Mouse (Mus musculus): ENCODE results near the gene Cfap52.

Gene Cfap52

DNA sequence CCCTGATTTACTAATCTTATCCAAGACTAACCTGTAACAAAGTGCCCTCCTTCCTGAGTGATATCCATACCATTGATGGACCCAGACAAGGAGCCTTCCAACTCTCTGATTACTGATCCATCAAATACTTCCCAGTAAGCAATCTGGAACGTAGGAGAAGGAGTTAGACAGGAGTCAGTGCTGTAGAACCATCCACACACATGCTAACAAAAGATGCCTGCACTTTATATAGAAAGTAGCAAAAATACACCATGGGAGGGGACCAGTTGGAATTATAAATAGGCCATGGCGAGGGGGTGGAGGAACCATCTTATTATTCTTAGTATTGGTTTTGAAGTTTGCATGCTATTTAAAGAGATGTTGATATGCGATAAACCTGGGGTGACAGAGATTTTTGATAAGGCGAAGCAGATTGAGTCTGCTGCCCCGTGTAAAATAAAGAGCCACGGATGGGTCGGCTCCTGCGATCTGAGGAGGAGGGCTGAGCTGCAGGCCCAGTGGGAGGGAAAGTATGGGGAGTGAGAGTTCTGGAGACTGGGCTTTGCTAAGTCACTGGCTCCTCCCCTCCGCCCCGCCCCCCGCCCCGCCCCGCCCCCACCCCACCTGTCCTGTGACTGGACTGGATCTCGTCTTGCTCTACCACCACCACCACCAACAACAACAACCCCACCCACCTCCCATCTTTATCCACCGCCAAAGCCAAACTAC is 38.9 kb downstream of the Cfap52 start:
- DNase-seq (ENCODE audit: low spot score in 2 of 2): no peak

DNA sequence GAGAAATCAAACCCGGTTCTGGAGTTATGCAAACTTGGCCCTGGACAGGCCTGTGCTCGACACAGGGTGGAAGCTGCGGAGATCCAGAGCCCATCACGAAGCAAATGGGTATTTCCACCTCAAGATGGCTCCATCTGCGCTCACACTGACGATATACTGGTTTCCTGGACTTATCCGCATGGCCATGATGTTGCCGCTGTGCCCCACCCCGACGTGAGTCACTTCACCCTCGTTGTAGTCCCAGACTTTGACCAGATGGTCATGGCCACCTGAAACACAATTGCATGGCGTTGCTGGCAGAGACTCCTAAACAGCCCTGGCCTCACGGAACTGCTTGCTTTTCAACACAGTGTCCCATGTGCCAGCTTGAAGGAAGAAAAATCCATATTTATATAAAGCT is 40.5 kb downstream of the Cfap52 start:
- no peak for DNase-seq (ENCODE audit: low spot score in 2 of 2)

DNA sequence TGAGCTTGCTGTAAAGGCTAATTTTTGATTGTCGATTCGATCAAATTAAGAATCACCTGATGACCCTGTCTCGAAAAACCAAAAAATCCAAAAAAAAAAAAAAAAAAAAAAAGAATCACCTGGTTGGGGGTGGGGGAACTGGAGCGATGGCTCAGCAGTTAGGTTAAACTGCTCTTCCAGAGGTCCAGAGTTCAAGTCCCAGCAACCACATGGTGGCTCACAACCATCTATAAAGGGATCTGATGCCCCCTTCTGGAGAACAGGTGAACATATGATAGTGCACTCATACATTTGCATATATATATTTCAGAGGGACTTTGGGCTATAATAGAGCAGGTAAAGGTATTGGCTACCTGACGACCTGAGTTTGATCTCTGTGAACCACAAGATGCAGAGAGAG is 41.7 kb downstream of the Cfap52 start:
- DNase-seq (ENCODE audit: low spot score in 2 of 2): no peak

DNA sequence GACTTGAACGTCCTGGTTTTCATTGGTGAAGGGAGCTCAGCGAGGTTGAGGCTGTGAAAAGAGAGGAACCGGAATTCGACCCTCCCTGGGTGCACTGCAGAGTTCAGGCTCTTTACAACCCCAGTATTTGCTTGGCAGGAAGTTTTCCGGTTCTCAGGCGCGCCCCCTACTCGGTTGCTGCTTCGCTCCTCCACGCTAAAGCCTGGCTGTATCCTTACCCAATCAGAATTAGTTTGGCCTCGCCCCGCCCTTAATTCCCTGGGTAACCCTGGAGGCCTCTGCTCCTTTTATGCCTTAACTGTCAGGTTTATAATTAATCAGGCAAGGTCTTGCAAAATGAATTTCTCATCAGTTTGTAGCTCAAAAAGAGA is 42.7 kb downstream of the Cfap52 start:
- peak; percentile 68 to 75 for DNase-seq (ENCODE audit: low spot score in 2 of 2)

DNA sequence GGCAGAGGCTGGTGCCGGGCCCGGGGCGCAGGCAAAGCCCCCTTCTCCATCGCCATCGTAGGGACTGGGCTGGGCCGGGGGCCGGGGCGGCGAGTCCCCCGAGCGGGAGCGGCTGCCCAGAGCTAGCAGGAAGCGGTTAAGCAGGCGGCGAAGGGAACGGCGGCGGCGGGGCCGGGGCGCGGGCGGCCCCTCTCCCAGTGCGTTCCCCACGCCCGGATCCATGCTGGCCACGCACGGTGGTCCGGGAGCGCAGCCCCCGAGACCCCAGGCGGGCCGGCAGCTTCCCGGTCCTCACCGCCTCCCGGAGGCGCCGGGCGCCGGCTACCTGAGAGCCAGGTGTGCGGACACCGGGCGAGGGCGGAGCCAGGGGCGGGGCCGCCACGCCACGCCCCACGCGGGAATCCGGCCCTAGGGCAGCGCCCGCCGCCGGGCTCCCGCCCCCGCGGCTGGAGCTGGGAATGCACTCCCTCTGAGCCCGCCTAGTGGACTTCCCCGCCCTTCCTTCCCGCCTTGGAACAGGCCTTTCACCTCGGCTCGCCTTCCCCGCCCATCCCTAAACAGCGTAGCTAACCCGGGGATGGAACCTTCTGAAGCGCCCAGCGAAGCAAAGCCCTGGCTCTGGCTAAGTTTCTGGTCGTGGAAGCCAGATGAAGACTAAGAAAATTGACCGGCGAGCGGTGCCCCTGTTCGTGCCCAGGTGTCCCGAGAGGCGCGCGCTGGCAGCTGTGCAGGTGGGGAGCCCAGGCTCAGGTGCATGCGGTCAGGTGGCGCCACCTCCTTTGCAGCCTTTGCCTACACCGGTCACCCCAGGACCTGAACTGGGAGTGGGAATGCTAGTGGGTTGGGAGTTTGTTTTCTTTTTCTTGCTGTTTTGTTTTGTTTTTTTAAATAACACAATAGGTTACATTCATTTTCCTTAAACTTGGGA is 43.4 kb downstream of the Cfap52 start, which contains the start of gene Usp43:
Gene Usp43, minus strand, starts transcription at position 327 of the 928 bp plus-strand sequence.
- peak; percentile 70 to 74 for DNase-seq (ENCODE audit: low spot score in 2 of 2)

DNA sequence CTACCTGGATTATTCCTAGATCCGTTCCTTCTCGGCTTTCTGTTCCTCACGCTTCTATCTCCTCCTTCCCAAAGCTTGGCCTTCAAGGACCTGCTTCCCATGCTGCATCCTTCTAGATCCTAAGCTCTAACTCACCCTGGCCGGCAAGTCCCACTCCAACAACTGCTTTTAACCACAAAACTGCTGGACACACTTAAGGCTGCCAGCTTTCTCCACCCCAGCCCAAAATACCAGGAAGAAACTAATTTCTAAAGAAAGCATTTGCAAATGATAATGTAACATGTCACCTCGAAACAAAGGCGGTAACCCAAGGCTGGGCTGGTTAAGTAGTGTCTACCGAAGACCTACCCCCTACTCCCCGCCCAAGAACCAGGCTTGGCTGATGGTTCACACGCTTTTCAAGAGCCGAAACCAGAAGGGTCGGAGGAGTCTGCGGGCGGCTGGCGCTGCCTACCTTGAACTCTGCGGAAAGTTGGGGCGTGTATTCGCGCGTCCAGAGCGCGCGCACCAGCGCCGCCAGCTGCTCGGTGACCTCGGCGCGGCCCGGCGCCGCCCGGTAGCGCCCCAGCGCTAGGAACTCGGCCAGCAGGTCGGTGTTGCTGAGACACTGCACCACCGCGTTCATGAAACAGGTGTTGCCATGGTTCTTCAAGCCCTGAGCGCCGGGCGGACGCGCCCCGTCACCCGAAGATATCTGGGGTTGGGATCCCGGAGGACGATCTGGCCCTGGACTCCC is 44.2 kb downstream of the Cfap52 start:
- peak in 1 of 2 experiments; percentile 36 for DNase-seq (ENCODE audit: low spot score in 2 of 2)

DNA sequence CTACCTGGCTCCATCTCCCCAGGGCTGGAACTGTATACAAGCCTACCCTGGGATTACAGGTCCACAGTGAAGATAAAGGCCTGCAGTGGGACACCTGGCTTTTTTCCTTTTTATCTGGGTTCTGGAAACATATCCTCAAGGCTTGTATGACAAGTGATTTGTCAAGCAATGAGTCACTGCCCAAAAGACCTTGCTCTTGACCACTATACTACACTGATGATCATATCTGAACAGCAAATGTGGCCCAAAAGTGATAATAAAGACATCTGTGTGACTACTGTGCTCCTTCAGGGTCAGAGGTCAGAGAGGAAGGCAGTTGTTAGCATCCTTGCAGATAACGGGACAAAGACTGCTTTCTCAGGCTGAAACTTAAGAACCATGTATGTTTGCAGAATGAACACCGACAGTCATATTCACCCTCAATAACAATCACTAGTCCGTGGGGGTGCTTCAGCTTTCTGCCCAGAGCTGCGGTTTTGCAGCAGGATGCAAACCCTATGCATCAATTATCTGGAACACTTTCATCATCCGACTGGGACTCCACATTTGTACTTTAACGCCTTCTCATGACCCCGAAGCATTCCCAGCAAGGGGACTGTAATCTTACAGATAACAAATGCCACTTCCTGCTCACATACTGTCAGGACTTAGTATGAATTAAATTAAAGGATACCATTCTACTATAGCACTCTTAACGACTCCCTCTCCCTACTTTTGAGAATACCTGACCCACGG is 45.1 kb downstream of the Cfap52 start:
- DNase-seq (ENCODE audit: low spot score in 2 of 2): no peak

DNA sequence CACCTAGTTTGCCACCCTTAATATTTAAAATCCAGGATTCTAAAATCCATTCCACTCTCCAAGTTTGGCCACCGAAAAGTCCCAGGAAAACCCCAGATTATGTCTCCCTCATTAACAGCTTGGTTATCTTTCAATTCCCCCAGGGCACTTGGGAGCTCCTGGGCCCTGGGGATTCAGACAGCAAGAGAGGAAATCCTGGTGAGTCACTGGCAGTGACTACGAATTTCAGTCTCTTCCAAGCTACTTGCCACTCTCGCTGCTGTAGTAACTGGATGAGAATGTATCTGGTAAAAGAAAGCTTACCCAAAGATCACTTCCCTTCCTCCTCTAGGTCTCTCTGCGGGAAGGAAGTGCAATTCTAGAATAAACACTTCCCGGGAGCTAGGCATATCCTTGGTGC is 45.9 kb downstream of the Cfap52 start:
- peak in 1 of 2 experiments; percentile 16 for DNase-seq (ENCODE audit: low spot score in 2 of 2)

DNA sequence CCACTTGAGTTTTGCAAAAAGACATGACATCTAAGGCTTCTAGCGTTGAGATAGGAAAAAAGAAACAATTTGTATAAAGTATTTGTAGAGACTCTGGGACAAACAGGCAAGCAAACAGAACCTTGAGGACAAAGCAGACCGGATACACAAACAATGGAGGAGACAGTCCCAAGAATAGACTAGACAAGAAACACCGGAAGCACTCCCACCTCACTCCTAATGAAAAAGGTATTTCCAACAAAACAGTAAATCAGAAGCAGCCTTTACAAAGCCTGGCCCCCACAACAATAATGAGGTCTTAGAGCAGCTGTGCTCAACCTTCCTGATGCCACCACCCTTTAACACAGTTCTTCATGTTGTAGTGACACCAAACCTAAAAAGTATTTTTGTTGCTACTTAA is 48.3 kb downstream of the Cfap52 start:
- peak in 1 of 2 experiments; percentile 25 for DNase-seq (ENCODE audit: low spot score in 2 of 2)

DNA sequence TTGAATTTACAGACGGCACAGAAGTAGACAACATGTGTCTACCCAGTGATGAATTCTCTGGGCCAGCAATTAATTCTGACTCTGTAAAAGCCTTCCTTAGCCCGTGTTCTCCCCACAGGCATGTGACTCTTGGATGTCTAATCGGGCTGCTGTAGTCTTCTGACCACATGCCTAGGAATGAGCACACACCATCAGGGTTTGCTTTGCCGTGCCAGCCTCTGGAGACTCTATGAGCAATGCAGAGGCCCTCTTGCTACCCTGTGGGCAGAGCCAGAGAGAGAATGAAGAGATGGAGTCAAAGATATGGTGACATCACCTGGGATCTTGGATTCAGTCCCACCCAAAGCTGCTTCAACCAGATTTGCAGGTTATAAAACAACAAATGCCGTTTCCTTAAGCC is 54.4 kb downstream of the Cfap52 start:
- no peak for DNase-seq (ENCODE audit: low spot score in 2 of 2)

DNA sequence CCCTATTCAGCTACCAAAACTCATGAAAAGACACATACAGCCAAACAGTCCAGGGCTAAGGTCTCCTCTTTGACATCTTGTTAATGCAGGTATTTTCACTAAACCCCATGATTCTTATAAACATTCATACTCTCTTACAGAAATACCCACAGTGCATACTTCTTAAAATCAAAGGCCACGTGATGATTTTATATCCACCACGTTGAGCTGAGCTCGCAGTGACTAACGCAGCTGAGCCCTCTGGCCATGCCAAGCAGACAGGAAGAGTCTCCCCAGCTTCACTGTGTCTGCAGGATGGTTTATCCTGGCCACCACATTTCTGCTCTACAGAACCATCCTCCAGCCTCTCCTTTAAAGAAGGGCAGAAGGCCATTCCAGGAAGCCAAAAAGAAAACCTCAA is 61.7 kb downstream of the Cfap52 start:
- DNase-seq (ENCODE audit: low spot score in 2 of 2): no peak

DNA sequence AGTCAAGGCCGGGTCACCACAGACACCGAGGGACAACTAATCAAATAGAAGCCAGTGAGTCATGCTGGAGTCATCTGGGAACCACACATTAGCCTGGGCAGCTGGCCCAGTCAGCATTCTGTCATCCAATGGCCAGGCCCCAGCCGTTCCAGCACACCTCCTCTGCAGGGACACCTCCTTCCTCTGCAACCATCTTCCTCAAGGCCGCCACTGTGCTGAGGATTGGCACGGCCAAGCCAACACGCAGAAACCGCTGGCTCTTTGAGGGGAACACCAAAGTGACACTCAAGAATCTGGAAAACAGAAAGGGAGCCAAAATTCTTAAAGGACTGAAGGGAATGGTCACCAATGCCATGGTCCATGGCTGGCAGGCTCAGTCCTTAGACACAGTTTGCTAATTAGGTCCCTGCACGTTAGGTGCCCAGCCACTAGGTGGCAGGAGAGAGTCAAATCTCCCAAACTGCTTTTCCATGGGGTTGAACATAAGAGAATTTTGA is 68.3 kb downstream of the Cfap52 start:
- DNase-seq (ENCODE audit: low spot score in 2 of 2): peak; percentile 80 to 89

DNA sequence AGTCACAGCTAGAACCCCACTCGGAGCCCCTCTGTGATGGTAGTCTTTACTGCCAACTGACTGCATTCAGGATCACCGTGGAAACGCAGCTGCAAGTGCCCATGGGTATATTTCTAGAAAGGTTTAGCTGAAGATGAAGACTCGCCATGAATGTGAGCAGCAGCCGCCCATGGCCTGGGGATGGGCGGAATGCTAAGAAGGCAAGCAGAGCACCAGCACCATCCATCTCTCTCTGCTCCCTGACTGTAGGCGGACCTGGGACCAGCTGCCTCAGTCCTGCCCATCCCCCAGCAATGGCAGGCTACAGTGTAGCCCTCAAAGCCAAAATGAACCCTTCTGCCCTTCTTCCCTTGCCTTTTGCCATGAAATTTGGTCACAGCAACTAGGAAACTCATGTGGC is 69.8 kb downstream of the Cfap52 start:
- no peak for DNase-seq (ENCODE audit: low spot score in 2 of 2)

DNA sequence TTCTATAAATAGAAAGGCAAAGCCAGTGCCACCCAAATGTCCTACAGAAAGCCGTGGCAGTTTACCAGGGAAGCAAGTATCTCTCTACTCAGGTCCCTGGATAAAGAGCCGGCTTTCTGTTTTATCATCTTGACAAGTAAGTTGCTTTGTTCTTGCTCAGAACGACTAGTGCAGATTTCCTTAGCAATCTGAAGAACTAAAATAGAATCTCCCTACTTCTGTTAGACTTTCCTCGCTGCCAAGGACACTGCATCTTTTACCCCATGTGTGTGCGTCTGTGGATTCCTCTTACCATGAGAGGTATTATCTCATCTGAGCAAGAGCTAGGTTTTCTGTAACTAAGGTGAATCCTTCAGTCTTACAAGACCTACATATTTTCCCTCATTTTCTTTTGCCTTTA is 76.9 kb downstream of the Cfap52 start:
- DNase-seq (ENCODE audit: low spot score in 2 of 2): no peak

DNA sequence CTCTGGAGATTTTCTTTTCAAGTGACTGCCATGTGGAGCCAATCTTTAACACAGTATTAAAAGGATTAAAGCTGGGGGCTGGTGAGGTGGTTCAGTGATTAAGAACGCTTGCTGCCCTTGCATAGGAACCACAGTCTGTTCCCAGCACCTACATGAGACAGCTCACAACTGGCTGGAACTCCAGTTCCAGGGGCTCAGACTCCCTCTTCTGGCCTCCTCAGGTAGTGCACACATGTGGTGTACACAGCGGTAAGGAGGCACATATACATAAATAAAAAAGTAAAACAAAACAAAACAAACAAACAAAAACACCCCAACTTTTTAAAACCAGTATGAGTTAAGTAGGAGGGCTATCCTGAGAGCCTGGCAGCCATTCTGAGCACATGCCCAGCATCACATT is 79.5 kb downstream of the Cfap52 start:
- DNase-seq (ENCODE audit: low spot score in 2 of 2): no peak

Measured in heart, adult 9 months (tissue).